Mouse (Mus musculus) forebrain, embryonic 13.5 days (tissue): ENCODE data around the gene Fcho1. TPM values are rescaled to one million over a fixed set of nuclear protein-coding genes. Genes with fewer than 3 reads are reported as not detected.

Experiments used
- ATAC-seq: fragments of 200-750 bp; cut with Nextera tagmentation; 2 replicates; pipeline ENCODE4 v1.8.0; 2017
- H3K27ac ChIP-seq: fragments of 300-500 bp; sonication (generic); 2 replicates; pipeline ENCODE4 v1.5.1; 2015; ENCODE audit warnings: inconsistent platforms, mild to moderate bottlenecking, moderate library complexity
- H3K27me3 ChIP-seq: fragments of 300-500 bp; sonication (generic); 2 replicates; pipeline ENCODE4 v1.6.1; 2015; ENCODE audit warnings: mild to moderate bottlenecking, inconsistent platforms
- H3K36me3 ChIP-seq: fragments of 300-500 bp; sonication (generic); 2 replicates; pipeline ENCODE4 v1.6.1; 2015; ENCODE audit warnings: mild to moderate bottlenecking, inconsistent platforms; ENCODE audit not compliant: poor library complexity, severe bottlenecking
- H3K4me1 ChIP-seq: fragments of 300-500 bp; sonication (generic); 2 replicates; pipeline ENCODE4 v1.6.1; 2015; ENCODE audit warnings: inconsistent platforms
- H3K4me2 ChIP-seq: fragments of 300-500 bp; sonication (generic); 2 replicates; pipeline ENCODE4 v1.6.1; 2015; ENCODE audit warnings: inconsistent platforms, mild to moderate bottlenecking, moderate library complexity
- H3K4me3 ChIP-seq: fragments of 300-500 bp; sonication (generic); 2 replicates; pipeline ENCODE4 v1.5.1; 2015; ENCODE audit warnings: mild to moderate bottlenecking, inconsistent platforms
- H3K9ac ChIP-seq: fragments of 300-500 bp; sonication (generic); 2 replicates; pipeline ENCODE4 v1.6.1; 2015; ENCODE audit warnings: mild to moderate bottlenecking, inconsistent platforms
- H3K9me3 ChIP-seq: fragments of 300-500 bp; sonication (generic); replicated peaks from 2 replicates; pipeline ENCODE4 v1.6.1; 2016; ENCODE audit warnings: inconsistent platforms
- WGBS: fragments of 180-500 bp; shearing (Covaris S2); methylation state at CpG from one replicate; pipeline ENCODE4 v1.1.7; 2015; 5-methylcytosine and 5-hydroxymethylcytosine counted together
- polyA plus RNA-seq: library from polyadenylated mRNA; unstranded; fragments of >200 nt; fragmentation: Nextera tagmentation; extraction: Ambion mirVana; gene quantifications from 2 replicates; pipeline ENCODE4 v1.2.1, GENCODE M21; 2015

Fcho1 gene
- polyA plus RNA-seq, 1 experiment from 2014 or later: 39.6 TPM

DNA sequence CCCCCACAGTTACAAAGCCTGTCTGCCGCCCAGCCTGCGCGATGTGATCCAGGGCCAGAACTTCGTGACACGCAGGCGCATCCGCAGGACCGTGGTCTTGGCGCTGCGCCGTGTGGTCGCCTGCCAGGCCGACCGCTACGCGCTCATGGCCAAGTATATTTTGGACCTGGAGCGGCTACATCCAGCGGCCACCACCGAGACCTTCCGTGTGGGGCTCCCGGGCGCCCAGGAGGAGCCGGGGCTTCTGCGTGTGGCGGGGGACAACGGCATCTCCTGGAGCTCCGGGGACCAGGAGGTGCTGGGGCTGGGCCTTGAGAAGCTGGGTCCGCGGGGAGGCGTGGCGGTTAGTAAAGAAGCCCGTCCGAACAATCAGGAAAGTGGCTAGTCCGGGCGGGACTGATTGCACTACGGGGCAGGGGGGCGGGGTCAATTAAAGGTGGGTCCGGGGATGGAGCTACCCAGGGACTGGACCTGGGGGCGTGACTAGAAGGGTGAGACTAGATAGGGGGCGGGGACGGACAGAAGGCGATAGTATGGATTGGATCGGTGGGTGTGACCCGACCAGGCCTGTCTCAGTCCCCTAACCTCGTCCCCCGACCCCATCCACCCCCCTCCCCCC, 45.9 kb downstream of the Fcho1 start:
- peak overlapping the region; percentile 25 for H3K4me3 ChIP-seq
- H3K36me3 ChIP-seq: no peaks in the 10 kb centered on the region
- no peak overlapping the region for H3K27ac ChIP-seq
- no peak for ATAC-seq
- 0 out of 2 replicates have a peak, but pooled peaks cover 8% of the 10 kb centered on the region for H3K4me1 ChIP-seq
- H3K9me3 ChIP-seq: no peaks in the 10 kb centered on the region
- peak overlapping the region; percentile 47 for H3K4me2 ChIP-seq
- 0 out of 2 replicates have a peak overlapping the region, but pooled peaks have one; percentile 19 for H3K9ac ChIP-seq
- peaks cover 92% of the 10 kb centered on the region for H3K27me3 ChIP-seq
- WGBS: 3% methylated on average over 45 of the region's 46 CpGs

GRCm38 (mm10) chr8:71679116-71679515, 46.4 kb downstream of the Fcho1 start:
- no peak overlapping the region for H3K27ac ChIP-seq
- 0 out of 2 replicates have a peak, but pooled peaks cover 8% of the 10 kb centered on the region for H3K4me1 ChIP-seq
- ATAC-seq: no peak
- 0 out of 2 replicates have a peak overlapping the region, but pooled peaks have one; percentile 19 for H3K9ac ChIP-seq
- peaks cover 89% of the 10 kb centered on the region for H3K27me3 ChIP-seq
- H3K9me3 ChIP-seq: no peaks in the 10 kb centered on the region
- 10% methylated on average over 16 of the region's 16 CpGs for WGBS
- H3K4me3 ChIP-seq: peak overlapping the region; percentile 25
- H3K36me3 ChIP-seq: no peaks in the 10 kb centered on the region
- peak overlapping the region; percentile 47 for H3K4me2 ChIP-seq

DNA sequence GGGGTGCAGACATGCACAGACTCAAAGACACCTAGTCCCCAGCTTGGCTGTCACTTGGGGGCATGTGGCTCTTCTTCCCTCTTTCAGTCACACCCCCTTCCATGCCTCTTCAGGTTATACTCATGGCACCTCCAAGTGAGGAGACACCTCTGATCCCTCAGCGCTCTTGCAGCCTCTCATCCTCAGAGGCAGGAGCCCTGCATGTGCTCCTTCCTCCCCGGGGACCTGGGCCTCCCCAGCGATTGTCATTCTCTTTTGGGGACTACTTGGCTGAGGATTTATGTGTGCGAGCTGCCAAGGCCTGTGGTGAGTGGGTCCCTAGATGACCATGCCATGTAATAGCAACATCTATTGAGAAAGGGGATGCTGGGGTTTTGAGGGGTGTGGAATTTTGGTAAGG, 47.3 kb downstream of the Fcho1 start:
- ATAC-seq: no peak
- H3K27ac ChIP-seq: no peak overlapping the region
- no peaks in the 10 kb centered on the region for H3K9me3 ChIP-seq
- no peak overlapping the region for H3K9ac ChIP-seq
- no peak overlapping the region for H3K4me3 ChIP-seq
- H3K27me3 ChIP-seq: peaks cover 84% of the 10 kb centered on the region
- 0 out of 2 replicates have a peak, but pooled peaks cover 8% of the 10 kb centered on the region for H3K4me1 ChIP-seq
- 53% methylated on average over 4 of the region's 4 CpGs for WGBS
- no peak overlapping the region for H3K4me2 ChIP-seq
- no peaks in the 10 kb centered on the region for H3K36me3 ChIP-seq

DNA sequence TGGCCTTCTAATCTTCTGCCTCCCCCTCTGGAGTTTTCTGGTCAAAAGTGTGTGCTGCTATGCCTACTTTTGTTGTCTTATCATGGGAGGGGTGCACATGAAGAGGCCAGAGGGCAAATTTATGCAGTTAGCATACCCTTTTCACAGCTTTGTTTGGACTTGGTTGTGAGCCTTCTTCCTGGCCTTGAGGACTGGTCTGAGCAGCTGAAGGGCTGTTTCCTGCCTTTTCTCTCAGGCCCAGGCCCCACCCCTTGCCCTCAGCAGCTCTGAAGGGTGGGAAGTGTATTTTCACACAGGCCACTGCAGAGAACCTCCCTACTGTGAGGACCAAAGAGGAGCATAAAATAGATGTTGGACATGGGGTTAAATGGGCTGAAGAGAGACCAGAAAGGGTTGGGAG, 48.0 kb downstream of the Fcho1 start:
- no peak overlapping the region for H3K4me2 ChIP-seq
- H3K36me3 ChIP-seq: no peaks in the 10 kb centered on the region
- H3K9ac ChIP-seq: no peak overlapping the region
- H3K4me3 ChIP-seq: no peak overlapping the region
- 0 out of 2 replicates have a peak, but pooled peaks cover 8% of the 10 kb centered on the region for H3K4me1 ChIP-seq
- peaks cover 78% of the 10 kb centered on the region for H3K27me3 ChIP-seq
- H3K27ac ChIP-seq: no peak overlapping the region
- H3K9me3 ChIP-seq: no peaks in the 10 kb centered on the region
- no peak for ATAC-seq

DNA sequence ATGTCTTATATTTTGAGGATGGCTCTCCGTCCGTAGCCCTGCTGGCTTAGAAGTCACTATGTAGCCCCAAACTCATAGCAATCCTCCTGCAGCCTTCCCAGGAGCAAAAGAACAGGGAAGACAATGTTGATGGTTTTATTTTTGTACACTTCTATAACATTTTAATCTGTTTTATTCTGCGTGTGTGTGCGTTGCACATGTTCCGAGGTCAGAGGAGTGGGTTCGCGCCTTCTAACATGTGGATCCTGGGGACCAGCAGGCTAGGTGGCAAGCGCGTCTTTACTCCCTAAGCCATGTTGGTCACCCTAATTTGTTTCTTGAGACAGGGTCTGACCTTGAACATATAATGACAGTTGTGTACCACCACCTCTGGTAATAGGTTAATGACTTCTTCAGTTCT, 48.7 kb downstream of the Fcho1 start:
- H3K4me3 ChIP-seq: peak overlapping the region; percentile 66
- peaks cover 13% of the 10 kb centered on the region; the same call in 1 of the 2 replicates for H3K4me1 ChIP-seq
- H3K4me2 ChIP-seq: peak overlapping the region; percentile 83
- ATAC-seq: no peak
- no peaks in the 10 kb centered on the region for H3K9me3 ChIP-seq
- H3K36me3 ChIP-seq: no peaks in the 10 kb centered on the region
- H3K9ac ChIP-seq: no peak overlapping the region
- peaks cover 70% of the 10 kb centered on the region for H3K27me3 ChIP-seq
- 51% methylated on average over 9 of the region's 9 CpGs for WGBS
- no peak overlapping the region for H3K27ac ChIP-seq

DNA sequence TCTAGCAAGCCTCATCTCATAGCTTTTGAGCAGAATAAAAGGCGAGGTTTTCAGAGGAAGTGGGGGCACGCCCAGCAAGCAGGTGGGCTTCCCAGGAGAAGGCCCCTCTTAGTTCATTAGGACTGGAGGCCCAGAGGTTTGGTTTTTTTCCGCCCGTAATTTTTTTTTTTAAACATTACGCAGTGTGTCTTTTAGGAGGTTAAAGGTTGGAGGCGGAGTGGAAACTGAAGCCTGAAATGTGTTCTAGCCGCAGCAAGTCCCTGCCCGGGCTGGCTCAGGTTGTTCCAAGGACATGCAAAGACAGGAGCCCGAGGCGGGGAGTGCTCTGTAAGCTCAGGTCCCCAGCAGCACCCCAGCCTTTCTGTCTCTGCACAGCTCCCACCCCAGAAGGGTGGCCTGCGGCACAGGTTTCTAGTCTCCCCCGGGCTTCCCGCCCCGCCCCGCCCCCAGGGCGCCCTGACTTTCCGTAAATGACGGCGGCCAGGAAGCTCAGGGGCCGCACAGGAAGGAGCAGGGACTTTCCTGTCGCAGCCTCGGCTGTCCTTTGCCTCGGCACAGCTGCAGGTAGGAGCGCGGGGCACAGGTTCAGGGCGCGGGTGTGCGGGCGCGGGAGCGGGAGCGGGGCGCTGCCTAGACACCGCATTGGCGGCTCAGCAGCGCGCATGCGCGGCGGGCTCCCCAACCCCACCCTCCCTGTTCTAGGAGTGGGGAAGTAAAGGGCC, 49.3 kb downstream of the Fcho1 start, which contains the start of gene Jak3:
Jak3 (plus strand) TSS at position 277 of the 722 bp plus-strand sequence.
- Histone ChIP-seq H3K27ac (no peak within 1 kb of the TSS), H3K4me2 (peak within 1 kb of the TSS; percentile 83), H3K9ac (peak within 1 kb of the TSS; percentile 80), H3K36me3 (no peaks in the 10 kb centered on the region), H3K9me3 (no peaks in the 10 kb centered on the region), H3K4me1 (peaks cover 16% of the 10 kb centered on the region; the same call in 1 of the 2 replicates), H3K27me3 (peaks cover 64% of the 10 kb centered on the region), H3K4me3 (peak within 1 kb of the TSS; percentile 66)
- 2% methylated on average over 40 of the region's 40 CpGs for WGBS
- ATAC-seq: peak; percentile 58

GRCm38 (mm10) chr8:71675456-71676019, 50.0 kb downstream of the Fcho1 start:
- no peaks in the 10 kb centered on the region for H3K9me3 ChIP-seq
- ATAC-seq: no peak
- peak overlapping the region; percentile 83 for H3K4me2 ChIP-seq
- peak overlapping the region; percentile 66 for H3K4me3 ChIP-seq
- peak overlapping the region; percentile 80 for H3K9ac ChIP-seq
- H3K27me3 ChIP-seq: peaks cover 57% of the 10 kb centered on the region
- no peaks in the 10 kb centered on the region for H3K36me3 ChIP-seq
- 29% methylated on average over 9 of the region's 9 CpGs for WGBS
- H3K27ac ChIP-seq: no peak overlapping the region
- H3K4me1 ChIP-seq: peaks cover 20% of the 10 kb centered on the region; the same call in 1 of the 2 replicates

- H3K4me1 ChIP-seq: peaks cover 31% of the 10 kb centered on the region
- no peak overlapping the region for H3K4me3 ChIP-seq
- no peak overlapping the region for H3K27ac ChIP-seq
- no peaks in the 10 kb centered on the region for H3K36me3 ChIP-seq
- ATAC-seq: no peak
- no peaks in the 10 kb centered on the region for H3K9me3 ChIP-seq
- H3K4me2 ChIP-seq: no peak overlapping the region
- no peak overlapping the region for H3K9ac ChIP-seq
- WGBS: 76% methylated on average over 2 of the region's 2 CpGs
- peaks cover 51% of the 10 kb centered on the region for H3K27me3 ChIP-seq
Observed at GRCm38 (mm10) chr8:71674071-71674470, 51.4 kb downstream of the Fcho1 start.

DNA sequence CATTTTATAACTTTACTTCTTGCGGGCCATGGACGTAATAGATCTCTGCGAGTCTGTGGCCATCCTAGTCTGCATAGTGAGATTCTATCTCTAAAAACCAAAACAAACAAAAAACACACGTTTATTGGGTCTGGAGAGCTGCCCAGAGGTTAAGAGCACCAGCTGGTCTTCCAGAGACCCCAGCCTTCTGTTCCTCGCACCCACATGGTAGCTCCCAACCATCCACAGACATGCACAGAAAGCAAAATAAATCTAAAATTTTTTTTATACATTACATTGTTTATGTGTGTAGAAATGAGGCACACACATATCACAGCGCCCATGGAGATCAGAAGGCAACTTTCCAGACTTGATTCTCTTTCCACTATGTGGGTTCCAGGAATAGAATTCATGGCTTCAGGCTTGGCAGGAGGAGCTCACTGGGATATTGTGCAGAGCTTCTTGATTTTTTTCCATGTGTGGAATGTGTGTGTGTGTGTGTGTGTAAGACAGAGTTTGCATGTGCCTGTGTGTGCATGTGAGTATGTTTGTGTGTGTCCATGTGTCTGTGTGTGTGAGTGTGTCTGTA, 53.3 kb downstream of the Fcho1 start:
- Histone ChIP-seq H3K4me3 (peak overlapping the region; percentile 85), H3K36me3 (no peaks in the 10 kb centered on the region), H3K4me2 (peak overlapping the region; percentile 97), H3K27ac (peak overlapping the region; percentile 88), H3K9ac (peak overlapping the region; percentile 77), H3K27me3 (peaks cover 44% of the 10 kb centered on the region), H3K9me3 (no peaks in the 10 kb centered on the region), H3K4me1 (peaks cover 47% of the 10 kb centered on the region)
- no peak for ATAC-seq
- WGBS: 64% methylated on average over 6 of the region's 6 CpGs

- no peaks in the 10 kb centered on the region for H3K36me3 ChIP-seq
- H3K4me1 ChIP-seq: peaks cover 54% of the 10 kb centered on the region
- under 1% methylated on average over 42 of the region's 42 CpGs for WGBS
- H3K4me2 ChIP-seq: peak within 1 kb of the TSS; percentile 97
- ATAC-seq: peak; percentile 77
- peak within 1 kb of the TSS; percentile 88 for H3K27ac ChIP-seq
- H3K27me3 ChIP-seq: peaks cover 37% of the 10 kb centered on the region
- peak within 1 kb of the TSS; percentile 77 for H3K9ac ChIP-seq
- H3K4me3 ChIP-seq: peak within 1 kb of the TSS; percentile 85
- H3K9me3 ChIP-seq: no peaks in the 10 kb centered on the region
Observed at GRCm38 (mm10) chr8:71671549-71671965, 54.0 kb downstream of the Fcho1 start, which contains the start of gene Unc13a. Gene Unc13a, minus strand, starts transcription at chr8:71671757.

- peak overlapping the region; percentile 97 for H3K4me2 ChIP-seq
- under 1% methylated on average over 62 of the region's 64 CpGs for WGBS
- peak overlapping the region; percentile 85 for H3K4me3 ChIP-seq
- no peaks in the 10 kb centered on the region for H3K36me3 ChIP-seq
- H3K27ac ChIP-seq: peak overlapping the region; percentile 88
- H3K9me3 ChIP-seq: no peaks in the 10 kb centered on the region
- H3K27me3 ChIP-seq: peaks cover 37% of the 10 kb centered on the region
- H3K9ac ChIP-seq: peak overlapping the region; percentile 77
- peaks cover 53% of the 10 kb centered on the region for H3K4me1 ChIP-seq
- peak; percentile 72 for ATAC-seq
Observed at GRCm38 (mm10) chr8:71670621-71671548, 54.6 kb downstream of the Fcho1 start.
